Mouse (Mus musculus) adipose tissue, adult 10 weeks (tissue): ENCODE data around the gene Psmc5. TPM values are rescaled to one million over a fixed set of nuclear protein-coding genes. Genes with fewer than 3 reads are reported as not detected.

Source experiments
- polyA plus RNA-seq: library from polyadenylated mRNA; stranded (reverse); fragments of 350-450 nt; fragmentation: Illumina TruSeq; extraction: RNeasy Lipid Tissue Mini Kit (QIAGEN cat#74804); gene quantifications from one replicate; pipeline ENCODE4 v1.2.3, GENCODE M21; 2014; ENCODE audit warnings: low read depth, low replicate concordance

The Psmc5 gene
- 123 TPM for polyA plus RNA-seq

DNA sequence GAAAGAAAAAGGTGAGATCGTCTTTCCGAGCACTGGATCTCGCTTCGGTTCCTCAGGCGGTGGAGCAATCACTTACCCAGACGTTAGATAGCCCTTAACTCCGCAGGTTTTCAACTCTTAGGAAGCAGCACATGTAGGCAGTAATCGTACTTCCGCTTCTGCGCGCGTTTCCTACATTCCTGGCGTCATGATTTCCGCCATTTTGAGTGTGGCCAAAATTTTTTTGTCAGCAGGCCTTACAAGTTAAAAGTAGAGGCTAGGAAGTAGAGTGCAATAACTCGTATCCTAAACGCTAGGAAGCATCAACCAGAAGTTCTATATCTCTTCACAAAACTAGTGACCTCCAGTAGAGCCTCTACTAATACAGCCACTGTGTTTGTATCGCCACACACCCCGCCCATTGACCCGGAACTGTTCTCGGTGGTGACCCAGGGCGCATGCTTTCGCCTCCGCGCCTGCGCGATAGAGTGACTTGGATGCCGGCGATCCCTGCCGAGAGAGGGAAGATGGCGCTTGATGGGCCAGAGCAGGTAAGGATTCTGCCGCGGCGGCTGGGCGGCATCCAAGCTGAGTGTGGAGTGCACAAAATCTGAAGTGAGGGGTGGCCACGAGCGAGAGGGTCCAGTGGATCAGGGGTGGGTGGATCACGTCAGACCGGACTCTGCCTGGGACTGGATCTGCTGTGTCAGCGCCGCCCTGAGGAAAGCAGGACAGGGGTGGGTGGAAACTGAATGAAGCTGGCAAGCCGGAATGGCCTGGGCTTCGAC lies at the start of gene Psmc5, which contains the start of gene Ftsj3:
Psmc5 (plus strand) TSS at position 470 of the 767 bp plus-strand sequence.
Ftsj3 (minus strand) TSS at position 395 of the 767 bp plus-strand sequence.

DNA sequence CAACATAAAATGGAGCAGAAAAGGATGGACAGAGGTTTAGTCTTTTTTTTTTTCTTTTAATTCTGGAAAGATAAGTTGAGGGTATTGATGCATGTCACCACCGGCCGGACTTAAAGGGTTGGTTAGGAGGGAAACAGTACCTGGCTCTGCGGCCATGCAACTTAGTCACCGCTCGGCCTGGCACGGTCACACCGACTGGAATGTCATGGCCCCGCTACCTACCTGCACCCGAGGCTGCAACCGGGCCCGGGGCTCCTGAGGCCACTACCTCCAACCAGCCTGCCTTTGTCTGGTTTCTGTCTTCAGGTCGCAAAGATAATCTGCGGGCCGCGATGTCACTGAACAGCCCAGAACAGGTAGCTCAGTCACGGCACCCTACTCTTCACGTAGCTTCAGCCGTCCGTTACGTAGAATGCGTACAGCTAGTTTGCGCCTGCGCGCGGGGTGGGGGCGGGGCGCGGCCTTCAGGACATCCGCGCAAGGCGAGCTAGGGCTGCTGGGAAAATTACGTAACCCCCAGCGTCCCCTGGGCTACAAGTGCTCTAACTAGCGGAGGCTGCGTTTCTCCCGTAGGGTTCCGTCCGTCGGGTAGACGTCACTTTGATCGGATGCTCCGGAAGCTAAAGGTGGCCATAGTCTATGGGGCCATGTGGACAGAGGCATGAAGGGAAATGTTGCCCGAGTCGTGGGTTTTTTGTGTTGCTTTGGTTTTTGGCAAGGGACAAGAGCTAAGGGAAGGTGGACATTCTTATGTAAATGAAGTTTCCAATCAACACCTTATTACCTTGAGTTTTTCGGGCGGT lies 39.8 kb upstream of the Psmc5 start, which contains the start of gene Ccdc47:
Ccdc47 (minus strand) TSS at position 418 of the 803 bp plus-strand sequence.

DNA sequence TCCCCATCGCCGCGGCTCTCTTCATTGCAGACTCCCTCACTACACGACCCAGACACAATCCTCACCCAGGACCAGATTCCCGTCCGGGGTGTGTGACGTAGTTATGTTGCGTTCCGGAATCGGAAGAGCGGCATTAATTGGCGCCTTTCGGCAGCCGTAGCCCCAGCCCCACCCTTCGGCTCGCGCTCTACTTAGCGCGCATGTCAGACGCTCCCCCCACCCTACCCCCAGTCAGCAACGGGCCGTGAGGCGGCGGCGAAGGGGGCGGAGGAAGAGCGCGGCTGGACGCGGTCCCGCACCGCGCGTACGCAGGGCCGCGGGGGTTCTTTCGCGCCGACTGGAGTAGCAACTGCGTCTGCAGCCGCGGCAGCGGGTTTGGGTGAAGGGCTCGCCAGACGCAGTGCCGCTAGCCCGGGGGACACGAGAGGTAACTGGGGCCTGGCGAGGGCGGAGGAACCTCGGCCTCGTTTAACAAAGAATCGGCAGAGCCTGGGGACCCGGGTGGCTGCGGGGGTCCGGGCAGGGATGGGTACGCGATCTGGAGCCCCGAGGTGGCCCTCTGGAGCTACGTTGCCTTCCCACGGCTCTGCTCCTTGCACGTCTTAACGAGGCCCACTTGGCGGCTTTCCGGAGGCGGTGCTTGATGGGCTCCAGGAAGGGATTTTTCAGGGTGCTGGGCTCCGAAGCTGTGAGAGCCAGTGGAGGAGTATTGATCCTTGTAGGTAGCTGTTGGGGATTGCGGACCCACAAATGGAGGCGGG lies 39.0 kb upstream of the Psmc5 start, which contains the start of gene Ddx42:
Ddx42 (plus strand) TSS at position 197 of the 761 bp plus-strand sequence.

DNA sequence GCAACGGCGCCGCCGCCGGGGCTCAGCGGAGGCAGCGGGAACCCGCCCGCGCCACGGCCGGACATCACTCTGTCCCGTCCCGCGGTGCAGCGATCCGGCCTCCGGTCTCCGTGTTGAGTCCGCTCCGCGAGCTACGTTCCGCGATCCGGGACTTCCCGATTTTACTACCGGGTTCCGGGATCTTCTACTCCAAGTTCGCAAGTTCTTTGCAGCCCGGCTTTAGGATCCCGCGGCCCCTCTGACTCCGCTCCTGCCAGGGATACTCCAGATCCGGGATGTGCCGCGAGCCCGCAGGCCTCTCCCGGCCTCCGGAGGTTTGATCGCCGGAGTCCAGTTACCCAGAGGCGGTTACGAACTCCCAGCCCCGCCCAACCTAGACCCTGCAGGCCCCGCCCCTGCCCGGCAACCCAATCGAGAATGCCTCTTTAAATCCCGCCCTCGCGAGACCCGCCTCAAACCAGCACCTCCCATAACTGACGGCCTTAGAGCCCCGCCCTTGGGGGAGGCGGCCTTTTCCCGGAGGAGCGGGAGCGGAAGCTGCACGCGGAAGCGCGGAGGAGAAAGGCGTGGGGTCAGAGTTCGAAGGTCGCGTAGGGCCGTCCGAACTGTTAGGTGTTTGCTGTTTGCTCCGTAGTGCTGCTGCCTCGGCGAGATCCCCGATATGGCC lies 16.8 kb downstream of the Psmc5 start, which contains the start of gene Smarcd2:
Smarcd2 (minus strand) TSS at position 329 of the 667 bp plus-strand sequence.

DNA sequence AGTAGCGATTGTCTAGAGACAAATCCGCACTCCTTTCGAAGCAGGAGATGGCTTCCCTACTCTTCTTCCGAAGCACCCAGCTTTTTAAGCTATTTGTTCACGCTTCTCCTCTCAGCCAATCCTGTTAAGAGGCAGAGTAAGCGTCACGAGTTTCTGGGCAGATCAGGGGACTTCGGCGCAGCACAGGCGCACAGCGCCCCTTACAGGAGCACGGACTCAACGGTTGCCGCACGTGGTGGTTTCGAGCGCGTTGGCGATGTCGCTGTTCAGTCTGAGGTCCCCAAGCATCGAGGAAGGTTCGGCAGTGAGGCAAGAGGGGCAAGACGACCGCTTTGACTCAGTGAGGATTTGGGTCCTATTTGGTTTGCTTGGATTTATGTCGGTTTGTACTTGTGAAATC lies 20.5 kb downstream of the Psmc5 start, which contains the start of gene Tcam1:
Tcam1 (plus strand) TSS at position 219 of the 400 bp plus-strand sequence.

DNA sequence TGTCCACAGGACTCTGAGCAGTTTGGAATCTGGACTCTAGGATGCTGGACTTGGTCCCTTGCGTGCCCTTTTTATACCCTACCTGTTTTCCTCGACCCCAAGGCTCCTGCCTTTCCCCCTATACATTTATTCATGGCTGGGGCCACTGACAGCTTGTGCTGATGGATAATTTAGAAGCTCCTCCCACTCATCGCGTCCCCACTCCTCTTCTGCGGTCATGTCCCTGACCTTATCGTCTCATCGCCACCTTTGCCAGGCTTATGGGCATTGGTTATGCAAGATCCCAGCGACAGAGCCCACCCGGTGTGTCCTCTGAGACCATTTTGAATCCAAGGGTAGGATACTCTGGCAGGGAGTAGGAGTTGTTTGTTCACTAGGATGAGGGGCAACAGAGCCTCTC lies 45.8 kb downstream of the Psmc5 start, which contains the start of gene Gh:
Gh (minus strand) TSS at position 101 of the 400 bp plus-strand sequence.

Other genes with a start within 250 kb of the Psmc5 start
- gene Kcnh6, start 248.0 kb upstream of the Psmc5 start, polyA plus RNA-seq: 0.15 TPM
- 42.8 TPM for gene Dcaf7, start 219.3 kb upstream of the Psmc5 start, polyA plus RNA-seq
- gene Taco1, start 190.1 kb upstream of the Psmc5 start, polyA plus RNA-seq: 12.3 TPM
- 39.8 TPM for gene Map3k3, start 171.5 kb upstream of the Psmc5 start, polyA plus RNA-seq
- 4.8 TPM for gene Gm10840, start 95.3 kb upstream of the Psmc5 start, polyA plus RNA-seq
- gene Limd2, start 95.3 kb upstream of the Psmc5 start, polyA plus RNA-seq: 43.2 TPM
- 21.7 TPM for gene Strada, start 54.0 kb upstream of the Psmc5 start, polyA plus RNA-seq
- gene Ccdc47, start 39.8 kb upstream of the Psmc5 start, polyA plus RNA-seq: 76.2 TPM
- gene Ddx42, start 39.2 kb upstream of the Psmc5 start, polyA plus RNA-seq: 43.4 TPM
- 37.5 TPM for gene Ftsj3, start 75 bp upstream of the Psmc5 start, polyA plus RNA-seq
- 55.6 TPM for gene Smarcd2, start 16.8 kb downstream of the Psmc5 start, polyA plus RNA-seq
- gene Tcam1, start 20.5 kb downstream of the Psmc5 start, polyA plus RNA-seq: 2.4 TPM
- gene Gh, start 45.7 kb downstream of the Psmc5 start, polyA plus RNA-seq: not detected
- 0.97 TPM for gene Cd79b, start 58.6 kb downstream of the Psmc5 start, polyA plus RNA-seq
- gene Scn4a, start 97.1 kb downstream of the Psmc5 start, polyA plus RNA-seq: 0.22 TPM
- gene Prr29, start 109.3 kb downstream of the Psmc5 start, polyA plus RNA-seq: 5.2 TPM
- 16.0 TPM for gene Icam2, start 131.9 kb downstream of the Psmc5 start, polyA plus RNA-seq
- gene Ern1, start 231.7 kb downstream of the Psmc5 start, polyA plus RNA-seq: 44.1 TPM